Mouse (Mus musculus): Measurements from ENCODE around the gene Sik2. TPM values are rescaled to one million over a fixed set of nuclear protein-coding genes. Genes with fewer than 3 reads are reported as not detected.

Gene Sik2
- polyA plus RNA-seq, 1 experiment from 2014 or later = 13.4 TPM

- Histone ChIP-seq H3K27ac (replicated peaks in 1 of 2; ENCODE audit: control insufficient read depth in 1 of 2, insufficient read depth in 1 of 2, low read depth in 2 of 2, low read length in 2 of 2) (no peak overlapping the region; a peak in 1 of 4 replicates), H3K36me3 (ENCODE audit: control insufficient read depth, insufficient read depth, low read length) (no peaks in the 10 kb centered on the region), H3K9ac (ENCODE audit: low read length) (peak overlapping the region; percentile 59), H3K9me3 (ENCODE audit: control insufficient read depth, low read length) (no peaks in the 10 kb centered on the region), H3K4me2 (ENCODE audit: low read length) (peak overlapping the region; percentile 81), H3K4me3 (ENCODE audit: control insufficient read depth in 1 of 2, insufficient read depth in 1 of 2, low read depth in 1 of 2, low read length in 2 of 2) (peak overlapping the region; percentile 36 to 40; a peak in 3 of 4 replicates), H3K4me1 (ENCODE audit: control insufficient read depth in 2 of 2, insufficient read depth in 2 of 2, low read length in 2 of 2) (peaks cover 5 to 15% of the 10 kb centered on the region in 2 experiments; a peak in 2 of 4 replicates), H3K27me3 (ENCODE audit: control insufficient read depth, insufficient read depth, low read length) (no peaks in the 10 kb centered on the region)
- WGBS = 3% methylated on average over 6 of the region's 6 CpGs
- no peak for ATAC-seq (ENCODE audit: insufficient number of reproducible peaks, insufficient read depth, low FRiP score, low read depth)
Observed at GRCm38 (mm10) chr9:51009656-51009950, 730 bp upstream of the Sik2 start.

GRCm38 (mm10) chr9:51008068-51008840 lies 619 bp downstream of the Sik2 start:
- Histone ChIP-seq H3K4me1 (ENCODE audit: control insufficient read depth in 2 of 2, insufficient read depth in 2 of 2, low read length in 2 of 2) (peaks cover 5 to 15% of the 10 kb centered on the region in 2 experiments; a peak in 2 of 4 replicates), H3K27ac (replicated peaks in 1 of 2; ENCODE audit: control insufficient read depth in 1 of 2, insufficient read depth in 1 of 2, low read depth in 2 of 2, low read length in 2 of 2) (peak overlapping the region; percentile 95), H3K36me3 (ENCODE audit: control insufficient read depth, insufficient read depth, low read length) (no peaks in the 10 kb centered on the region), H3K4me3 (ENCODE audit: control insufficient read depth in 1 of 2, insufficient read depth in 1 of 2, low read depth in 1 of 2, low read length in 2 of 2) (peak overlapping the region; percentile 93 to 98), H3K27me3 (ENCODE audit: control insufficient read depth, insufficient read depth, low read length) (no peaks in the 10 kb centered on the region), H3K9ac (ENCODE audit: low read length) (peak overlapping the region; percentile 96), H3K4me2 (ENCODE audit: low read length) (peak overlapping the region; percentile 85), H3K9me3 (ENCODE audit: control insufficient read depth, low read length) (no peaks in the 10 kb centered on the region)
- peak; percentile 52 for ATAC-seq (ENCODE audit: insufficient number of reproducible peaks, insufficient read depth, low FRiP score, low read depth)
- under 1% methylated on average over 62 of the region's 65 CpGs for WGBS

- 15% methylated on average over 10 of the region's 10 CpGs for WGBS
- H3K36me3 ChIP-seq (ENCODE audit: control insufficient read depth, insufficient read depth, low read length) = no peaks in the 10 kb centered on the region
- no peaks in the 10 kb centered on the region for H3K27me3 ChIP-seq (ENCODE audit: control insufficient read depth, insufficient read depth, low read length)
- H3K4me3 ChIP-seq (ENCODE audit: control insufficient read depth in 1 of 2, insufficient read depth in 1 of 2, low read depth in 1 of 2, low read length in 2 of 2) = peak overlapping the region; percentile 93 to 98
- no peaks in the 10 kb centered on the region for H3K9me3 ChIP-seq (ENCODE audit: control insufficient read depth, low read length)
- ATAC-seq (ENCODE audit: insufficient number of reproducible peaks, insufficient read depth, low FRiP score, low read depth) = no peak
- H3K4me1 ChIP-seq (ENCODE audit: control insufficient read depth in 2 of 2, insufficient read depth in 2 of 2, low read length in 2 of 2) = peaks cover 5 to 15% of the 10 kb centered on the region in 2 experiments; a peak in 2 of 4 replicates
- H3K27ac ChIP-seq (replicated peaks in 1 of 2; ENCODE audit: control insufficient read depth in 1 of 2, insufficient read depth in 1 of 2, low read depth in 2 of 2, low read length in 2 of 2) = peak overlapping the region in 1 of 2 experiments; percentile 95; a peak in 1 of 4 replicates
- H3K4me2 ChIP-seq (ENCODE audit: low read length) = peak overlapping the region; percentile 85
- H3K9ac ChIP-seq (ENCODE audit: low read length) = peak overlapping the region; percentile 96
Observed at GRCm38 (mm10) chr9:51007726-51008067, 1.2 kb downstream of the Sik2 start.

GRCm38 (mm10) chr9:51006846-51007245 lies 2.0 kb downstream of the Sik2 start:
- Histone ChIP-seq H3K36me3 (ENCODE audit: control insufficient read depth, insufficient read depth, low read length) (no peaks in the 10 kb centered on the region), H3K9ac (ENCODE audit: low read length) (no peak overlapping the region), H3K27ac (replicated peaks in 1 of 2; ENCODE audit: control insufficient read depth in 1 of 2, insufficient read depth in 1 of 2, low read depth in 2 of 2, low read length in 2 of 2) (no peak overlapping the region), H3K27me3 (ENCODE audit: control insufficient read depth, insufficient read depth, low read length) (no peaks in the 10 kb centered on the region), H3K4me2 (ENCODE audit: low read length) (peak overlapping the region; percentile 85; the same call in 1 of the 2 replicates), H3K4me3 (ENCODE audit: control insufficient read depth in 1 of 2, insufficient read depth in 1 of 2, low read depth in 1 of 2, low read length in 2 of 2) (no peak overlapping the region), H3K4me1 (ENCODE audit: control insufficient read depth in 2 of 2, insufficient read depth in 2 of 2, low read length in 2 of 2) (peaks cover 5 to 15% of the 10 kb centered on the region in 2 experiments; a peak in 2 of 4 replicates), H3K9me3 (ENCODE audit: control insufficient read depth, low read length) (no peaks in the 10 kb centered on the region)
- 6% methylated on average over 4 of the region's 4 CpGs for WGBS
- ATAC-seq (ENCODE audit: insufficient number of reproducible peaks, insufficient read depth, low FRiP score, low read depth) = no peak

GRCm38 (mm10) chr9:51004062-51004461 lies 4.8 kb downstream of the Sik2 start:
- H3K27me3 ChIP-seq (ENCODE audit: control insufficient read depth, insufficient read depth, low read length) = no peaks in the 10 kb centered on the region
- no peaks in the 10 kb centered on the region for H3K9me3 ChIP-seq (ENCODE audit: control insufficient read depth, low read length)
- no peak overlapping the region for H3K9ac ChIP-seq (ENCODE audit: low read length)
- peaks cover 2 to 9% of the 10 kb centered on the region in 2 experiments; a peak in 2 of 4 replicates for H3K4me1 ChIP-seq (ENCODE audit: control insufficient read depth in 2 of 2, insufficient read depth in 2 of 2, low read length in 2 of 2)
- H3K4me2 ChIP-seq (ENCODE audit: low read length) = no peak overlapping the region
- no peak for ATAC-seq (ENCODE audit: insufficient number of reproducible peaks, insufficient read depth, low FRiP score, low read depth)
- no peaks in the 10 kb centered on the region for H3K36me3 ChIP-seq (ENCODE audit: control insufficient read depth, insufficient read depth, low read length)
- WGBS = 96% methylated on average over 1 of the region's 1 CpGs
- H3K27ac ChIP-seq (replicated peaks in 1 of 2; ENCODE audit: control insufficient read depth in 1 of 2, insufficient read depth in 1 of 2, low read depth in 2 of 2, low read length in 2 of 2) = no peak overlapping the region
- no peak overlapping the region for H3K4me3 ChIP-seq (ENCODE audit: control insufficient read depth in 1 of 2, insufficient read depth in 1 of 2, low read depth in 1 of 2, low read length in 2 of 2)

GRCm38 (mm10) chr9:50986677-50987076 lies 22.2 kb downstream of the Sik2 start:
- Histone ChIP-seq H3K4me3 (ENCODE audit: control insufficient read depth in 1 of 2, insufficient read depth in 1 of 2, low read depth in 1 of 2, low read length in 2 of 2) (no peak overlapping the region), H3K9ac (ENCODE audit: low read length) (no peak overlapping the region), H3K4me1 (ENCODE audit: control insufficient read depth in 2 of 2, insufficient read depth in 2 of 2, low read length in 2 of 2) (no peaks in the 10 kb centered on the region), H3K9me3 (ENCODE audit: control insufficient read depth, low read length) (no peaks in the 10 kb centered on the region), H3K4me2 (ENCODE audit: low read length) (no peak overlapping the region), H3K27me3 (ENCODE audit: control insufficient read depth, insufficient read depth, low read length) (no peaks in the 10 kb centered on the region), H3K27ac (replicated peaks in 1 of 2; ENCODE audit: control insufficient read depth in 1 of 2, insufficient read depth in 1 of 2, low read depth in 2 of 2, low read length in 2 of 2) (0 out of 4 replicates have a peak overlapping the region, but pooled peaks of 1 of the 2 experiments have one; percentile 9), H3K36me3 (ENCODE audit: control insufficient read depth, insufficient read depth, low read length) (no peaks in the 10 kb centered on the region)
- ATAC-seq (ENCODE audit: insufficient number of reproducible peaks, insufficient read depth, low FRiP score, low read depth) = no peak

GRCm38 (mm10) chr9:50986123-50986522 lies 22.8 kb downstream of the Sik2 start:
- Histone ChIP-seq H3K9me3 (ENCODE audit: control insufficient read depth, low read length) (no peaks in the 10 kb centered on the region), H3K4me1 (ENCODE audit: control insufficient read depth in 2 of 2, insufficient read depth in 2 of 2, low read length in 2 of 2) (no peaks in the 10 kb centered on the region), H3K36me3 (ENCODE audit: control insufficient read depth, insufficient read depth, low read length) (no peaks in the 10 kb centered on the region), H3K4me2 (ENCODE audit: low read length) (no peak overlapping the region), H3K27me3 (ENCODE audit: control insufficient read depth, insufficient read depth, low read length) (no peaks in the 10 kb centered on the region), H3K4me3 (ENCODE audit: control insufficient read depth in 1 of 2, insufficient read depth in 1 of 2, low read depth in 1 of 2, low read length in 2 of 2) (no peak overlapping the region), H3K27ac (replicated peaks in 1 of 2; ENCODE audit: control insufficient read depth in 1 of 2, insufficient read depth in 1 of 2, low read depth in 2 of 2, low read length in 2 of 2) (no peak overlapping the region), H3K9ac (ENCODE audit: low read length) (no peak overlapping the region)
- no peak for ATAC-seq (ENCODE audit: insufficient number of reproducible peaks, insufficient read depth, low FRiP score, low read depth)
- 52% methylated on average over 8 of the region's 8 CpGs for WGBS

All from heart, embryonic 14.5 days (tissue).